Mouse (Mus musculus) cerebellum, adult 9-10 months (tissue): ENCODE data around the gene Capza3.

Experiments
- DNase-seq: peaks from one replicate; pipeline ENCODE4 v3.0.0; 2022

Capza3 gene

DNA sequence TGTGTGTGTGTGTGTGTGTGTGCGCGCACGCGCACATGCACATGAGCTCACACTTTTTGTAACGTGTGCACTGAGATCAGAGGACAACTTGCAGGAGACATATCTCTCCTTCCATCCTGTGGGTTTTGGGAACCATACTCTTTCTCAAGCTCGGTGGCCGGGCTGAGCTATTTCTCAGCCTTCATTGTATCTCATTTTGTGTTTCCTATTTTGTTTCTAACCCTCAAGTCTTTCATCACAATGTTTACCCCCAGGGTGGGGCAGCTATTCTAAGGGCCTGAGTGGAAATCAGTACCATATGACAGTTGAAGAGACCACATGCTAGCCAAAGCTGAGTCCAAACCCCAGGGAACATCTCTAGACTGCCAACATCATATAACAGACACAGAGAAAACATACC, at the start of gene Capza3:
Capza3 (plus strand) TSS at position 301 of the 400 bp plus-strand sequence.
- no peak for DNase-seq

DNA sequence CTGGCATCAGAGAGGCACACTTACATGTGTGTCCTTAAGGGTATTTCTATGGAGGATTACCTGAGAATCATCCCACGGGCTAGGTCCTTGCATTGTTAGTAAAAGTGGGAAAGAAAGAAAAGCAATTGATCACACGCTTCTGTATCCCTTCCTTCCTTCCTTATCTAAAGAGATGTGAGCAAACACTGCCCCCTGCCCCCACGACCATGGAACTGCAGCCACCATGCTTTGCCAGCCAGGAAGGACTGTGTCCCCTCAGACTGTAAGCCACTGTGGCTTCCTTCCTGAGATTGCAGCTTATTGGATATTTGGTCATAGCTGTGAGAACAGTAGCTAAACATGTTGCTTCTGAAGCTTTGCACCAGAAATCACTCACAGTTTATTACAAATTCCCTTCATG, 35.9 kb upstream of the Capza3 start:
- DNase-seq: no peak

DNA sequence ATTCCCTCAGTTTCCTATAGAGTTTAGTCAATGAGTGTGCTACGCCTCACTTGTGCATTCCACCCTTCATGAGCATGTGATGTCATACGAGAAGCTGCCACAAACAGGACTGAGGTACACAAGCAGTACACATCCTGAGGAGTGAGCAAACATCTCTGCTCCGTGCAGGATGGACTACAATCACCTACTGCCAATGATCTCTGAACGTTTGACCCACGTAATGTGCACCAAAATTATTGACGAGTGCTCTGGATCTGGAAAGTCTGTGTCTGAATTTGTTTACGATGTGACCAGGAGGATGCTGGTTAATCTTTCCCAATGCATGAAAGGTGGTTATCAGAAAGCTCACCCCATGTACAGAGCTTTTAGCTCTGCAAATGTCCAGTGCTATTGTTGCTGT, 16.6 kb upstream of the Capza3 start:
- DNase-seq: no peak

DNA sequence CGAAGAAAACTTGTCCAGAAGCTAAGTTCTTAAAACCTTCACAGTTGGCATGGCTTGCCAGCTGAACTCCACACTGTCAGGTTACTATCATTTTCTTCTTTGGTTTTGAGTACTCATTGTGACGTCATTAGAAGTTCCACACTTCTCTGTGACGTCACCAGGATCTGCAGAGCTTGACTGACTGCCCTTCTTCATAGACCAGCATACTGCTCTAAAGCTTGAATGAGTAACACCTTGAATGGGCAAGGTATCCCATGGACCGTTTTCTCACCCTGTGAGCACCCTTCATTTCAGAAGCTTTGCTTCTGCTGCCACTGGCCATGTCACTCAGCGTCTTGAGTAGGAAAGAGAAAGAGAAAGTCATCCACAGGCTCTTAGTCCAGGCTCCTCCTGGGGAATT, 305 bp downstream of the Capza3 start, which contains the start of gene Plcz1:
Plcz1 (minus strand) TSS at position 101 of the 400 bp plus-strand sequence.
- no peak for DNase-seq

DNA sequence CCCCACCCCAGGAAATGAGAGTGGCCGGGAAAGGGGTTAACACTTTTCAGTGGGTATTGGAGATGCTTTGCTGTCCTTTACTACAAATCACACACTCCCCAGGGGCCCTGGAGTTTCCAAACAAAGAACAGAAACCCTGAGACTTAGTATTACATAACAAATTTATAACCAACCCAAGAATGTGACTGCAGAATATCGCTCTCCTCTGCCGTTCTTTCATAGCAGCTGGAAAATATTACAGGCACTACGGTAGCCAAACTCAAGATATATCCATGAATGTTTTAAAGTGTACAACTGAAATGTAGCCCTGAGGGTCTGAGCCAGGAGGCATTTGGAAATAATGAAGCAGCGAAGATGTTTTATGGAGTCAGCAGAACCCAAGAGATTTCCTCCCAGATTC, 10.4 kb downstream of the Capza3 start:
- DNase-seq: no peak

DNA sequence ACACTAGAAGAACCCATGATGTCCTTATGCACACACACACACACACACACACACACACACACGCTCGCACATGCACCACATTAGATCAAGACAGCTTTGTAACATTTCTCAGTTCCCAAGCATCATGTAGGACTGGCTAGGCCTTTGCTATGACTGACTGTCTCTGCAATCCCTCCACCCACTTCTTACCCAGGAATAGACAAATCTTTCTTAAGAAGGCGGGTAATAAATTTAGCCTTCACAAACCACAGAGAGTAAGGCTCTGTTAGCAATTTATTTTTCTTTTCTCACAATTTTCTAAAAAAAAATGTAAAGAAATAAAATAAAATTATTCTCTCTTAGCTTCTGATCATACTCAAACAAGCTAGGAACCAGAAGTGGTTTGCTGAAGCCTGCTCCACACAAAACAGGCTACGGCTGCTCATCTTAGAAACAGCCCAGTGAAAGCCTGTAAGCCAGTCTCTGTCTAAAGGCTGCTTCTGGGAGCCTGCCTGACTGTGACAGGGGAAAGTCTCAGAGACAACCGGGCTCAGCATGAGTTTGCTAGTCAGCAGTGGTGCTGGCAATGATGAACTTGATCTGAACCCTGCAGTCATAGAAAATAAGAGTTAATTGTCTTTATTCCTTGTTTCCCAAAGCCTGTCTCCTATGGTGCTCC, 13.3 kb downstream of the Capza3 start:
- no peak for DNase-seq

DNA sequence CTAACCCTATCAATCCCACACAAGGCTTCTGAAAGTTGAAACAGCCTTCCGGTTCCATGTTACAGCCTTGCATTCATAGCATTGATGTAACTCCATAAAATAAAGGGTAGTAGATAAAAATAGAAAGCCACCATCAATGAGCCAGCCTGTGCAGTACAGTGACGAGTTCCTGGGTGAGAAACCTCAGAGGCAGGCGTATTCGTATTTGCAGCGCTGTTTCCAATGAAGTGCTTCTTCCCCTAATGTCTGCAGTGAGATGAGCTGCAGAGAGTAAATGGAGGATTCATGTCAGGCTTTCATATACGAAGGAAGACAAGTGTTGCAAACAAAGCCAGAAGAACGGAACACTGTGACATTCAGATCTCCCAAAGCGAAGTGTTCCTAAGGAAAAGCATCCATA, 28.1 kb downstream of the Capza3 start:
- DNase-seq: no peak

DNA sequence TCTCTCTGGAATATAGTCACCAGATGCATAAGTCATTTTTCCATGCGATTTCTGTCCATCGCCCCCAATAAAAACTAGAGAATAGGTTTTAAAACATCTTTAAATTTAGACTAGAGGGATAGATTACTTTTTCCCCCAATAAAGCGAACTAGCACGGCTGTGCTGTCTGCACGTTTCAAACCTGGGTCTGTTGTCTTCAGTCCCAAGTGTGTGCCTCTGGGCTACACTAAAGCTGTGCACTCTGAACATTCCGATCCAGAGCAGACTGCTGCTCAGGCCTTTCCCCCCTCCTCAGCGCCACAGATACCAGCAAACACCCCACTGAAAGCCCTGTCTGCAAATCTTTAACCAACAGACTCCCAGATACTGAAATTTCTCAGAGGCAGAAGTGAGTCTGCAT, 39.9 kb downstream of the Capza3 start:
- no peak for DNase-seq

DNA sequence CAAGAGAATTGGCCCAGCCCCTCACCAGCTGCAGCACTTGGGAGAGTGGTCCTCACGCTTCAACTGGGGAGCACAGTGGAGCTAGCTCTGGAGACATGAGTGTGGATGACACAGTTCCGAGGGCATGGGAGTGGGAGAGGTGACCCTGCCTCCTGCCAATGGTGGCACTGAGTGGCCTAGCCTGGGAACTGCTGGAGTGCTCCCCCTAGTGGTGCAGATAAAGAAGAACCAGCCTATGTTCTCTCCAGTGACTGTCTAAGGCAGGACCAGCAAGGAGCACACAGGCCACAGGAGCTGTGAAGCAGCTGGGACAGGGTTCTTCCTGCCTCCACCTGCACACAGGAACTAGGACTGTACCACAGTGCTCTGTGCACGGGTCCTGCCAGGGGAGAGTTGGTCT, 40.7 kb downstream of the Capza3 start:
- no peak for DNase-seq

DNA sequence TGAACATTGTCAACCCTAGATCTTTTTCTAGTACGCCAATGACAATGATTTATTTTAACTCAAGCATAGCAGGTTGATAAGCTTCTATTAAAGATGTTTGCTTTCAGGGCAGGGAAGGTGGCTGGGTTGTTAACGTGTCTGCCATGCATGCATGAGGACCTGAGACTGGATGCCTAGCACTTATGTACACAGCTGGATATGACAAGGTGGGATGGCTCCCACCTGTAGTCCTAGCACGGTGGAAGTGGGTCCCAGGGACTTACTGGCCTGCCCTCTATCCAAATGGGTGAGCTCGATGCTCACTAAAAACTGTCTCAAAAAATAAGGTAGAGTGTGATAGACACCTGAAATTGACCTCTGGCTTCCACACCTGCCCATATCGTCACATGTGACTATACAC, 48.8 kb downstream of the Capza3 start:
- DNase-seq: no peak
